Mouse (Mus musculus) hindbrain, postnatal 0 days (tissue): ENCODE measurements around the gene Auts2. TPM values are rescaled to one million over a fixed set of nuclear protein-coding genes. Genes with fewer than 3 reads are reported as not detected.

ENCODE experiments used
- ATAC-seq: fragments of 200-750 bp; cut with Nextera tagmentation; 2 replicates; pipeline ENCODE4 v1.8.0; 2017; ENCODE audit warnings: mild to moderate bottlenecking, moderate TSS enrichment, moderate library complexity
- DNase-seq: peaks from one replicate; pipeline ENCODE4 v3.0.0-alpha.2; 2015; ENCODE audit warnings: low spot score
- H3K27ac ChIP-seq: fragments of 300-500 bp; sonication (generic); 2 replicates; pipeline ENCODE4 v1.5.1; 2014; ENCODE audit warnings: mild to moderate bottlenecking
- H3K27me3 ChIP-seq: fragments of 300-500 bp; sonication (generic); 2 replicates; pipeline ENCODE4 v1.6.1; 2014; ENCODE audit warnings: low read length, mixed read lengths; ENCODE audit not compliant: insufficient read depth
- H3K36me3 ChIP-seq: fragments of 300-500 bp; sonication (generic); 2 replicates; pipeline ENCODE4 v1.6.1; 2014; ENCODE audit warnings: low read length, mixed read lengths; ENCODE audit not compliant: insufficient read depth
- H3K4me1 ChIP-seq: fragments of 300-500 bp; sonication (generic); 2 replicates; pipeline ENCODE4 v1.6.1; 2014; ENCODE audit warnings: antibody characterized with exemption, low read length, mixed read lengths; ENCODE audit not compliant: insufficient read depth
- H3K4me2 ChIP-seq: fragments of 300-500 bp; sonication (generic); 2 replicates; pipeline ENCODE4 v1.6.1; 2014; ENCODE audit warnings: low read depth, mild to moderate bottlenecking, low read length, moderate library complexity, mixed read lengths
- H3K4me3 ChIP-seq: fragments of 300-500 bp; sonication (generic); 2 replicates; pipeline ENCODE4 v1.5.1; 2014; ENCODE audit warnings: low read length
- H3K9ac ChIP-seq: fragments of 300-500 bp; sonication (generic); replicated peaks from 2 replicates; pipeline ENCODE4 v1.6.1; 2014; ENCODE audit warnings: mild to moderate bottlenecking, low read length, moderate library complexity, mixed read lengths
- H3K9me3 ChIP-seq: fragments of 300-500 bp; sonication (generic); 2 replicates; pipeline ENCODE4 v1.6.1; 2016; ENCODE audit warnings: low read length, mixed read lengths
- CTCF ChIP-seq: IDR thresholded peaks from 2 replicates; pipeline ENCODE4 v1.5.1; 2016; ENCODE audit warnings: antibody characterized with exemption, control low read depth, low read depth
- WGBS: fragments of 180-500 bp; shearing (Covaris S2); extraction: QIAGEN DNeasy Blood & Tissue Kit; methylation state at CpG from one replicate; pipeline ENCODE4 v1.1.7; 2014; 5-methylcytosine and 5-hydroxymethylcytosine counted together
- polyA plus RNA-seq: library from polyadenylated mRNA; unstranded; fragments of >200 nt; fragmentation: Nextera tagmentation; extraction: Ambion mirVana; gene quantifications from 2 replicates; pipeline ENCODE4 v1.2.1, GENCODE M21; 2015
- total RNA-seq: library from RNA; depleted of rRNA; stranded (reverse); fragments of >200 nt; gene quantifications from 2 replicates; pipeline ENCODE4 v1.2.3, GENCODE M21; 2014

The Auts2 gene
- total and polyA plus RNA-seq, 2 experiments from 2014 or later: 39.3 to 54.9 TPM

- WGBS: 55% methylated on average over 7 of the region's 7 CpGs
- no peak overlapping the region for H3K27ac ChIP-seq
- H3K27me3 ChIP-seq: no peaks in the 10 kb centered on the region
- ATAC-seq: no peak
- no peaks in the 10 kb centered on the region for H3K36me3 ChIP-seq
- no peak overlapping the region for H3K4me2 ChIP-seq
- no peaks in the 10 kb centered on the region for H3K9me3 ChIP-seq
- H3K4me3 ChIP-seq: no peak overlapping the region
- no peak overlapping the region for H3K9ac ChIP-seq
- no peak for TF ChIP-seq CTCF
- no peaks in the 10 kb centered on the region for H3K4me1 ChIP-seq
- no peak for DNase-seq
Measured at GRCm38 (mm10) chr5:132013296-132013695, 529.8 kb downstream of the Auts2 start.

- no peak for ATAC-seq
- Histone ChIP-seq H3K4me3 (no peak overlapping the region), H3K9ac (no peak overlapping the region), H3K4me1 (no peaks in the 10 kb centered on the region), H3K9me3 (no peaks in the 10 kb centered on the region), H3K27me3 (no peaks in the 10 kb centered on the region), H3K27ac (no peak overlapping the region), H3K36me3 (no peaks in the 10 kb centered on the region), H3K4me2 (no peak overlapping the region)
- no peak for TF ChIP-seq CTCF
- peak; percentile 59 for DNase-seq
Measured at GRCm38 (mm10) chr5:132011795-132012194, 531.3 kb downstream of the Auts2 start.

GRCm38 (mm10) chr5:132008703-132009222, 534.4 kb downstream of the Auts2 start:
- WGBS: 77% methylated on average over 7 of the region's 7 CpGs
- Histone ChIP-seq H3K4me2 (no peak overlapping the region), H3K36me3 (no peaks in the 10 kb centered on the region), H3K9ac (no peak overlapping the region), H3K27ac (no peak overlapping the region), H3K9me3 (no peaks in the 10 kb centered on the region), H3K4me3 (no peak overlapping the region), H3K27me3 (no peaks in the 10 kb centered on the region), H3K4me1 (no peaks in the 10 kb centered on the region)
- DNase-seq (no peak), ATAC-seq (no peak)
- no peak for TF ChIP-seq CTCF

GRCm38 (mm10) chr5:132007907-132008306, 535.2 kb downstream of the Auts2 start:
- 70% methylated on average over 4 of the region's 4 CpGs for WGBS
- DNase-seq: no peak

GRCm38 (mm10) chr5:131992681-131993211, 550.4 kb downstream of the Auts2 start:
- Histone ChIP-seq H3K27ac (no peak overlapping the region; the same call in 1 of the 2 replicates), H3K4me3 (no peak overlapping the region), H3K4me2 (0 out of 2 replicates have a peak overlapping the region, but pooled peaks have one; percentile 16), H3K36me3 (no peaks in the 10 kb centered on the region), H3K27me3 (no peaks in the 10 kb centered on the region), H3K4me1 (no peaks in the 10 kb centered on the region), H3K9ac (no peak overlapping the region), H3K9me3 (no peaks in the 10 kb centered on the region)
- no peak for DNase-seq
- no peak for ATAC-seq
- WGBS: 67% methylated on average over 12 of the region's 12 CpGs
- no peak for TF ChIP-seq CTCF

More at GRCm38 (mm10) chr5:132007907-132008306, 535.2 kb downstream of the Auts2 start:
- no peak overlapping the region for H3K9ac ChIP-seq
- no peak for TF ChIP-seq CTCF
- H3K27ac ChIP-seq: no peak overlapping the region
- H3K4me2 ChIP-seq: no peak overlapping the region
- no peaks in the 10 kb centered on the region for H3K36me3 ChIP-seq
- H3K27me3 ChIP-seq: no peaks in the 10 kb centered on the region
- H3K4me1 ChIP-seq: no peaks in the 10 kb centered on the region
- H3K4me3 ChIP-seq: no peak overlapping the region
- no peaks in the 10 kb centered on the region for H3K9me3 ChIP-seq
- no peak for ATAC-seq

GRCm38 (mm10) chr5:131992268-131992667, 550.9 kb downstream of the Auts2 start:
- 80% methylated on average over 6 of the region's 6 CpGs for WGBS
- H3K4me3 ChIP-seq: no peak overlapping the region

GRCm38 (mm10) chr5:131990532-131990931, 552.6 kb downstream of the Auts2 start:
- Histone ChIP-seq H3K4me2 (no peak overlapping the region), H3K27ac (no peak overlapping the region), H3K9me3 (no peaks in the 10 kb centered on the region), H3K9ac (no peak overlapping the region), H3K36me3 (no peaks in the 10 kb centered on the region), H3K4me1 (no peaks in the 10 kb centered on the region), H3K27me3 (no peaks in the 10 kb centered on the region), H3K4me3 (no peak overlapping the region)
- TF ChIP-seq CTCF: no peak
- no peak for DNase-seq
- 65% methylated on average over 1 of the region's 1 CpGs for WGBS
- no peak for ATAC-seq

More at GRCm38 (mm10) chr5:131992268-131992667, 550.9 kb downstream of the Auts2 start:
- no peaks in the 10 kb centered on the region for H3K27me3 ChIP-seq
- no peaks in the 10 kb centered on the region for H3K9me3 ChIP-seq
- H3K4me1 ChIP-seq: no peaks in the 10 kb centered on the region
- DNase-seq (no peak), ATAC-seq (no peak)
- H3K9ac ChIP-seq: no peak overlapping the region
- H3K36me3 ChIP-seq: no peaks in the 10 kb centered on the region
- H3K4me2 ChIP-seq: no peak overlapping the region
- H3K27ac ChIP-seq: no peak overlapping the region
- no peak for TF ChIP-seq CTCF
